Mouse (Mus musculus) heart, adult 9 months (tissue): ENCODE data around the gene Htr1a.

Experiments
- DNase-seq, 2 experiments: peaks; one replicate each; pipeline ENCODE4 v3.0.0; 2022; ENCODE audit warnings: low spot score in 2 of 2

Gene Htr1a

DNA sequence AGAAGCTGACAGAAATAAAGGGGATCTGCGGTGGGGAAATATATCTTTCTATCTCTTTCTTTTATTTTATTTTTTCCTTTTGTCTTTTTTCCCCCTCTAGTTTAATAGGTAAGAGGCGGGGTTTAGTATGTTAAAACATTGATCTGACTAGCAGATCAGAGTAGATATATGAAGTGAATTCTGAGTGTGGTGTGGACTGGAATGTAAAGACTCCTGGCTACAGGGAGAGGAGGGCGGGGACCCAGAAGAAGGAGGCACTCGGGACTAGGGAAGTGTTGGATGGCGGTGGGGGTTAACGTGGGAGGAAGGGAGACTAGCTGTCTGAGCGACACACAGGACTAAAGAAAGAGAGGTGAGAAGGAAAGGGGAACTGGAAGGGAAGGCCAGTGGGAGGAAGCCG, at the start of gene Htr1a:
Gene Htr1a, plus strand, starts transcription at position 301 of the 400 bp plus-strand sequence.
- no peak for DNase-seq

DNA sequence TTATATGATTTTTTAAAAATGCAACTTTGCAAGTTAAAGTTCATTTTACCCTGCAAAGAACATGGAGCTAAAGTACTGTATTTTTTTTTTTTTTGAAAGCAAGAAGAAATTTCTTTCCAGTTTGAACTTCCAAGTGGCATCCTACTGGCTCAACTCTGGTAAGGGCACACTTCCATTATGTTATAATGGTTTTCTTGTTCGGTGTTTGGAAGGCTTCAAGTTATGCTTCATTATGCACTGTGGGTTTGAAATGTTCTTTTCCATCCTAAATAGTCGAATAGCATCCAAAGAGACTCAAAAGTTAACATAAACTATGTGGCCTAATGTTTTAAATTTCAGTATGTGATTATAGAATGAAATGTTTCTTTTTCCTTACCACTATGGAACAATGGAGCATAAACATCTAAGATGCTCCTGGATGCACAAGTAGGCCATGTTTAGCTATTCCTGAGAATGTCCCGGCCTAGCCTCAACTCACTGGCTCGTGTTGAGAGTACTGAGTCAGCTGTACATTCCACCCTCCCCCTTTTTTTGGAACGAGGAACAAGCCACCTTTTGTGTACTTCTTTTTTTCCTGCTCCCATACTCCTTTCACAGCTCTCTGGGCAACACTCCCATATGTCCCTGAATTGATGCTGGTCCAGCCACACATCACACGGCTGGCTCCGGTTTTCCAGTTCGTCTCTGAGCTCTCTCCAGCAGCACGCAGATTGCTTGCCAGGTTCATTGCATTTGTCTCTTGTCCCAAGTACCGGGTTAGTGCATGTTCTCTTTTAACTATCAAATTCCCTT, 31.7 kb upstream of the Htr1a start:
- no peak for DNase-seq

DNA sequence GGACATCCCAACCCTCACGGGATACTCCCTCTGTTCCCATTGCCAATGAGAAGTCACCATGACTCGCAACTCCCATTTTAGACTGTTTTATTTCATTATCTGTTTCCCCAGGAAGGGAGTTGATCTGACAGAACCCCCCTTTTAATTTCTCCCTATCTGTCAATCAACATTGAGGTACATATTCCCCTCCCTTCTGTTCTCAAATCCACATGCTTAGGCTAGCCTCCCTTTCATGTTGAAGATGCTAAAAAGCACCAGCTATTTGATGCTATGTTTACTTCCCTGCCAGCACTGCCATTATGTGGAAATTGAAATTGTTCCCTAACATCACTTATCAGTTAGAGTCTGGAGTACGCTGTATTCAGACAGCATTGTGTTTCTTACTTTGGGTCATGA, 31.1 kb upstream of the Htr1a start:
- no peak for DNase-seq

GRCm38 (mm10) chr13:105433141-105433540, 10.3 kb upstream of the Htr1a start:
- no peak for DNase-seq

DNA sequence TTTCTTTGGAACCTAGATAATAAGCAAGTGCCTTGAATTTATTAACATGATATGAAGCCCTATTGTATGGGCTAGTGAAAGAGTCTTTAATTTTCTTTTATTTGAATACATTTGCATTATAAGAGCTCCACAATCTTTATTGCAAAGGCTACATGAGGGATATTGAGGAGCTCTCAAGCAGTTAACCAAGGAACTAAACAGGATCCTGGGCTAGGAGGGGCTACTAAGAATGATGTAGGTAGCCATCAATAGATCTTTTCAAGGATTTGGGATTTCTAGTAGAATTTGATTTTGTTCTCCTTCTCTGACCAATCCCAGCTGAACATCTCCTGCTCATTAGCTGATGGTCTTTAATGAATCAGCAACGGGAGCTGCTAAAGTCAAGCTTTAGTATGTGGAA, 9.8 kb upstream of the Htr1a start:
- DNase-seq, result no peak

- no peak for DNase-seq
Measured at GRCm38 (mm10) chr13:105442576-105442975, 863 bp upstream of the Htr1a start.

GRCm38 (mm10) chr13:105443871-105444237, 415 bp downstream of the Htr1a start:
- no peak for DNase-seq

DNA sequence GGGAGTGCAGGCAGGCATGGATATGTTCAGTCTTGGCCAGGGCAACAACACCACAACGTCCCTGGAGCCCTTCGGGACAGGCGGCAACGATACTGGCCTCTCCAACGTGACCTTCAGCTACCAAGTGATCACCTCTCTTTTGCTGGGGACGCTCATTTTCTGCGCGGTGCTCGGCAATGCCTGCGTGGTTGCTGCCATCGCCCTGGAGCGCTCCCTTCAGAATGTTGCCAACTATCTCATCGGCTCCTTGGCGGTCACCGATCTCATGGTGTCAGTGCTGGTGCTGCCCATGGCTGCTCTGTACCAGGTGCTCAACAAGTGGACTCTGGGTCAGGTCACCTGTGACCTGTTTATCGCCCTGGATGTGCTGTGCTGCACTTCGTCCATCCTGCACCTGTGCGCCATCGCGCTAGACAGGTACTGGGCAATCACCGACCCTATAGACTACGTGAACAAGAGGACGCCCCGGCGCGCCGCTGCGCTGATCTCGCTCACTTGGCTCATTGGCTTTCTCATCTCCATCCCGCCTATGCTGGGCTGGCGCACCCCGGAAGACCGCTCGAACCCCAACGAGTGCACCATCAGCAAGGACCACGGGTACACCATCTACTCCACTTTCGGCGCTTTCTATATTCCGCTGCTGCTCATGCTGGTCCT, 927 bp downstream of the Htr1a start:
- DNase-seq, result no peak

GRCm38 (mm10) chr13:105444895-105445281, 1.4 kb downstream of the Htr1a start:
- DNase-seq, result no peak

DNA sequence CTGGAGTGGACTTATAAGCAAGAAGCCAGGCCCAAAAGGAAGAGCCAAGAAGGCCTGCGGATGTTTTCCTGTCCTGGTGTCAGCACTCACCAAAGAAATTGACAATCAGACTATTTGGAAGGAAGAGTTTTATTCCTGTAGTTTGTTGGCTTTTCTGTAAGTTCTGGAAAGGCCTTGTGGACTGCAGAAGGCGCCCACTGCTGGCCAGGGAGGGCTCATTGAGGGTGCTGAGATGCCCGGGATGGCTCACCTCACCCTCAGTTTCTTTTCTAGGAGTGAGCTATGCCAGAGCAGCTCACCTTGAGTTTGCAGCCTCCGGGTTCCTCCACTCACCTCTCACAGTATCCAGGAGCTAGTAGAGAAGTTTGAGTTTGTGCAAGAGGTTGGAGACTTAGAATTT, 2.8 kb downstream of the Htr1a start:
- no peak for DNase-seq

DNA sequence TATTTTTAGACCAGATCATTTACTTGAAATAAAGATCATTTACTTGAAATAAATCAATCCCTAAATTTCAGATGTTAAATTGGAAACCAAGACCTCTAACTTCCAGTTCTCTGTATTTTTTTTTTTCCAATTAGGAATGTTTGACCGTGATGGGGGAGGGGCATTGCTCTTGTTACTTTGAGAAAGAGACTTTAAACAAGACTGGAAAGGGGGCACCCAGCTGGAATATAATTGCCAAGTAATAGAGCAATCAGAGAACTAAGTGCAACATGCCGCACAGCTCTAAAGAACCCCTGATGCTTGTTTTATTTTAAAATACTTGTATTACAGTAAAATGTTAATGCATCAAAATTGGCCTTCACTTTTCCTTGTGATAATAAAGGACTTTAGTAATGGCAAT, 4.3 kb downstream of the Htr1a start:
- no peak for DNase-seq

GRCm38 (mm10) chr13:105451536-105451935, 8.1 kb downstream of the Htr1a start:
- DNase-seq, result no peak
